Mouse (Mus musculus): ENCODE data around the gene Plekhm1. TPM values are rescaled to one million over a fixed set of nuclear protein-coding genes. Genes with fewer than 3 reads are reported as not detected.

Gene Plekhm1
- total and polyA plus RNA-seq, 3 experiments = 3.4 to 10.0 TPM; not detected in 1

- Histone ChIP-seq H3K9me3 (replicated peaks; ENCODE audit: insufficient read depth, low read length) (no peaks in the 10 kb centered on the region), H3K79me2 (ENCODE audit: control insufficient read depth, insufficient read depth, low read length, poor library complexity) (no peaks in the 10 kb centered on the region), H3K4me1 (ENCODE audit: control insufficient read depth in 1 of 2, insufficient read depth in 2 of 2, low read length in 2 of 2) (no peaks in the 10 kb centered on the region), H3K4me3 (ENCODE audit: control insufficient read depth in 1 of 2, insufficient read depth in 1 of 2, low read depth in 2 of 2, low read length in 2 of 2) (no peak overlapping the region), H3K9ac (ENCODE audit: control insufficient read depth, low read depth, low read length, poor library complexity, severe bottlenecking) (no peak overlapping the region), H3K27me3 (ENCODE audit: control insufficient read depth in 1 of 2, insufficient read depth in 2 of 2, low read length in 2 of 2) (no peaks in the 10 kb centered on the region), H3K27ac (ENCODE audit: control insufficient read depth, low read depth, low read length) (no peak overlapping the region), H3K36me3 (ENCODE audit: control insufficient read depth in 1 of 2, insufficient read depth in 2 of 2, low read length in 2 of 2) (peaks cover 0 to 16% of the 10 kb centered on the region in 2 experiments; a peak in 2 of 4 replicates)
- TF ChIP-seq CHD2 (IDR thresholded peaks at IDR 0.05; ENCODE audit: low read length) = no peak
- no peak for TF ChIP-seq CTCF (IDR thresholded peaks at IDR 0.05 in 2 of 3, conservative IDR thresholded peaks at IDR 0.05 in 1 of 3; ENCODE audit: control insufficient read depth in 1 of 3, insufficient read depth in 1 of 3, low read depth in 2 of 3, low read length in 3 of 3, poor library complexity in 1 of 3, severe bottlenecking in 1 of 3)
- TF ChIP-seq UBTF (IDR thresholded peaks at IDR 0.05; ENCODE audit: borderline replicate concordance, insufficient read depth, low read depth, low read length) = no peak
- TF ChIP-seq USF2 (IDR thresholded peaks at IDR 0.05; ENCODE audit: borderline replicate concordance in 1 of 2, insufficient read depth in 1 of 2, low read depth in 1 of 2, low read length in 2 of 2) = no peak
- TF ChIP-seq ZC3H11A (IDR thresholded peaks at IDR 0.05; ENCODE audit: low read depth, low read length) = no peak
- no peak for TF ChIP-seq POLR2AphosphoS2 (IDR thresholded peaks at IDR 0.05; ENCODE audit: low read length)
- no peak for TF ChIP-seq ZKSCAN1 (IDR thresholded peaks at IDR 0.05; ENCODE audit: low read depth, low read length)
- no peak for TF ChIP-seq RAD21 (IDR thresholded peaks at IDR 0.05; ENCODE audit: low read depth, low read length)
- no peak for TF ChIP-seq TCF12 (IDR thresholded peaks at IDR 0.05; ENCODE audit: low read depth, low read length)
- no peak for TF ChIP-seq USF1 (IDR thresholded peaks at IDR 0.05; ENCODE audit: low read depth, low read length)
- TF ChIP-seq E2F4 (IDR thresholded peaks at IDR 0.05; ENCODE audit: borderline replicate concordance, low read depth, low read length) = no peak
- no peak for TF ChIP-seq POLR2AphosphoS5 (IDR thresholded peaks at IDR 0.05; ENCODE audit: borderline replicate concordance, low read depth, low read length)
- no peak for TF ChIP-seq KAT2A (conservative IDR thresholded peaks at IDR 0.05; ENCODE audit: low read depth, low read length)
- no peak for TF ChIP-seq GABPA (IDR thresholded peaks at IDR 0.05; ENCODE audit: low read depth, low read length)
- TF ChIP-seq ZNF384 (IDR thresholded peaks at IDR 0.05; ENCODE audit: low read depth, low read length) = no peak
- no peak for TF ChIP-seq SIN3A (IDR thresholded peaks at IDR 0.05; ENCODE audit: low read length)
- TF ChIP-seq TAL1 (IDR thresholded peaks at IDR 0.05; ENCODE audit: low read length) = no peak
- TF ChIP-seq MYB (IDR thresholded peaks at IDR 0.05; ENCODE audit: low read depth, low read length) = no peak
- DNase-seq (ENCODE audit: low read depth, low spot score) = no peak
Observed at GRCm38 (mm10) chr11:103394025-103394424, 18.5 kb downstream of the Plekhm1 start.

GRCm38 (mm10) chr11:103387870-103388526 lies 24.5 kb downstream of the Plekhm1 start:
- H3K27ac ChIP-seq (ENCODE audit: control insufficient read depth, low read depth, low read length) = no peak overlapping the region
- no peak for TF ChIP-seq POLR2A (IDR thresholded peaks at IDR 0.05; ENCODE audit: control insufficient read depth in 1 of 2, insufficient read depth in 1 of 2, low read depth in 1 of 2, low read length in 2 of 2, poor library complexity in 1 of 2)
- no peaks in the 10 kb centered on the region for H3K27me3 ChIP-seq (ENCODE audit: control insufficient read depth in 1 of 2, insufficient read depth in 2 of 2, low read length in 2 of 2)
- H3K36me3 ChIP-seq (ENCODE audit: control insufficient read depth in 1 of 2, insufficient read depth in 2 of 2, low read length in 2 of 2) = peaks cover 0 to 14% of the 10 kb centered on the region in 2 experiments; a peak in 2 of 4 replicates
- H3K4me1 ChIP-seq (ENCODE audit: control insufficient read depth in 1 of 2, insufficient read depth in 2 of 2, low read length in 2 of 2) = peaks cover 0 to 4% of the 10 kb centered on the region in 2 experiments; a peak in 1 of 4 replicates
- no peaks in the 10 kb centered on the region for H3K9me3 ChIP-seq (replicated peaks; ENCODE audit: insufficient read depth, low read length)
- H3K4me3 ChIP-seq (ENCODE audit: control insufficient read depth in 1 of 2, insufficient read depth in 1 of 2, low read depth in 2 of 2, low read length in 2 of 2) = no peak overlapping the region
- H3K9ac ChIP-seq (ENCODE audit: control insufficient read depth, low read depth, low read length, poor library complexity, severe bottlenecking) = no peak overlapping the region
- no peaks in the 10 kb centered on the region for H3K79me2 ChIP-seq (ENCODE audit: control insufficient read depth, insufficient read depth, low read length, poor library complexity)
- DNase-seq (ENCODE audit: low read depth, low spot score) = no peak

Data from MEL (cell line).